Mouse (Mus musculus): ENCODE results near the gene Cdh23. TPM values are rescaled to one million over a fixed set of nuclear protein-coding genes. Genes with fewer than 3 reads are reported as not detected.

Gene Cdh23
- polyA plus RNA-seq, 1 experiment from 2014 or later: 2.7 TPM

DNA sequence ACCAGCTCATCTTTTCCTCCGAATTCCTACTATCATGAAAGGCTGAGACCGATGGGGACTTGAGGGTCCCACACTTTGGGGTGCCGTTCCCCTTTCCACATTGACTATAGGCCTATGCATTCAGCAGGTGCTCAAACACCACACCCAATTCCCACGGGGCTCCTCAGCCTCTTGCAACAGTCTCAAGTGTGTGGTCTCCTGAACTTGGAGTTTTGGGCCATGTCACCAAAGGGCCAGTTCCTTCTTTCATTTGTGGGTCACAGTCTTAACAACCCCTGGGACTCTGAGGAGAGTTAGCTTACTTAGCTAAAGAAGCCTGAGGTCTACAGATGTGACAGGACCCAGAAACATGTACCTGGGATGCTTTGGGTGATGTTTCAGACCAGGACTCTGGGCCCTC, 380.1 kb downstream of the Cdh23 start:
- WGBS: 91% methylated on average over 4 of the region's 4 CpGs
- H3K4me1 ChIP-seq (replicated peaks; ENCODE audit: control insufficient read depth, insufficient read depth, low read length): no peaks in the 10 kb centered on the region
- no peaks in the 10 kb centered on the region for H3K9me3 ChIP-seq (ENCODE audit: control insufficient read depth, low read length)
- no peak overlapping the region for H3K9ac ChIP-seq (replicated peaks; ENCODE audit: low read depth, low read length)
- no peaks in the 10 kb centered on the region for H3K27me3 ChIP-seq (replicated peaks; ENCODE audit: control insufficient read depth, insufficient read depth, low read length)
- ATAC-seq: no peak
- no peaks in the 10 kb centered on the region for H3K36me3 ChIP-seq (ENCODE audit: control insufficient read depth, insufficient read depth)
- H3K4me3 ChIP-seq (replicated peaks; ENCODE audit: low read length): no peak overlapping the region
- H3K27ac ChIP-seq (ENCODE audit: low read length): no peak overlapping the region
- no peak overlapping the region for H3K4me2 ChIP-seq (ENCODE audit: low read length)

DNA sequence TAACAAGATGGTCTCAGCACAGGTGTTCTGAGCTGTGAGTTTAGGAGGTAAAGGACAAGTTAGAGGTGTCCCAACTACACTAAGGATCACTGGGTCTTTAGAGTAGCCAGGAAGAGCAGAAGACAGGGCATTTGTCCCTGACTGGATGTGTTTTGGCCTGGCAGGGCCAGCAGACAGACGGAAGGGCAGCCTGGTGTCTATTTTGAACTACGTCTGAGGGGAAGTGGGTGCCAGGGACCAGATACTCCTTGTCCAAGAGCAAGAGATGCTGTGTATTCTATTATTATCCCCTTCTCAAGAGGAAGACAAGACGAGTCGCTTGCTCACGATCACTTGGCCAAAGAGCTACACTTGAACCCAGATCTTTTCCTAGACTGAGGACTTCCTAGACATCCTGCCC, 382.7 kb downstream of the Cdh23 start:
- no peaks in the 10 kb centered on the region for H3K27me3 ChIP-seq (replicated peaks; ENCODE audit: control insufficient read depth, insufficient read depth, low read length)
- H3K36me3 ChIP-seq (ENCODE audit: control insufficient read depth, insufficient read depth): no peaks in the 10 kb centered on the region
- no peak overlapping the region for H3K4me3 ChIP-seq (replicated peaks; ENCODE audit: low read length)
- no peak overlapping the region for H3K9ac ChIP-seq (replicated peaks; ENCODE audit: low read depth, low read length)
- H3K27ac ChIP-seq (ENCODE audit: low read length): no peak overlapping the region
- H3K4me1 ChIP-seq (replicated peaks; ENCODE audit: control insufficient read depth, insufficient read depth, low read length): no peaks in the 10 kb centered on the region
- H3K4me2 ChIP-seq (ENCODE audit: low read length): no peak overlapping the region
- no peaks in the 10 kb centered on the region for H3K9me3 ChIP-seq (ENCODE audit: control insufficient read depth, low read length)
- WGBS: 92% methylated on average over 5 of the region's 5 CpGs
- no peak for ATAC-seq

DNA sequence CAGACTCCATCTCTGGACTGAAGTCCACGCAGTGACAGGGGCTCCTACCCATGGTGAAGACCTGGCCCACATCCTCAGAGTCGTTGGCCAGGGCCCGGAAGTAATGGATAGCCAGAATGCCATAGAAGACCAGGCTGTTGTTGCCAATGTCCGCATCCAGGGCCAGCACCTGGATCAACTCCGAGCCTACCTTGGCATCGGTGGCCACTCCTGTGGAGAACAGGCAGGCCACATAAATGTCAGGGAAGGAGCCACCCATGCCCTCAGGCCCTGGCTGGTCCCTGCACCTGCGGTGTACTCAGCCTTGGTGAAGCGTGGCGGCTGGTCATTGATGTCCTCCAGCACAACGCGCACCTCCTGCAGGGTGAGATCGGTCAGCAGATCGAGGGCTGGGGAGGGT, 385.7 kb downstream of the Cdh23 start:
- WGBS: 93% methylated on average over 13 of the region's 13 CpGs
- no peak overlapping the region for H3K27ac ChIP-seq (ENCODE audit: low read length)
- H3K9me3 ChIP-seq (ENCODE audit: control insufficient read depth, low read length): no peaks in the 10 kb centered on the region
- no peak overlapping the region for H3K9ac ChIP-seq (replicated peaks; ENCODE audit: low read depth, low read length)
- no peaks in the 10 kb centered on the region for H3K27me3 ChIP-seq (replicated peaks; ENCODE audit: control insufficient read depth, insufficient read depth, low read length)
- ATAC-seq: no peak
- no peaks in the 10 kb centered on the region for H3K4me1 ChIP-seq (replicated peaks; ENCODE audit: control insufficient read depth, insufficient read depth, low read length)
- no peak overlapping the region for H3K4me3 ChIP-seq (replicated peaks; ENCODE audit: low read length)
- H3K4me2 ChIP-seq (ENCODE audit: low read length): no peak overlapping the region
- H3K36me3 ChIP-seq (ENCODE audit: control insufficient read depth, insufficient read depth): no peaks in the 10 kb centered on the region

DNA sequence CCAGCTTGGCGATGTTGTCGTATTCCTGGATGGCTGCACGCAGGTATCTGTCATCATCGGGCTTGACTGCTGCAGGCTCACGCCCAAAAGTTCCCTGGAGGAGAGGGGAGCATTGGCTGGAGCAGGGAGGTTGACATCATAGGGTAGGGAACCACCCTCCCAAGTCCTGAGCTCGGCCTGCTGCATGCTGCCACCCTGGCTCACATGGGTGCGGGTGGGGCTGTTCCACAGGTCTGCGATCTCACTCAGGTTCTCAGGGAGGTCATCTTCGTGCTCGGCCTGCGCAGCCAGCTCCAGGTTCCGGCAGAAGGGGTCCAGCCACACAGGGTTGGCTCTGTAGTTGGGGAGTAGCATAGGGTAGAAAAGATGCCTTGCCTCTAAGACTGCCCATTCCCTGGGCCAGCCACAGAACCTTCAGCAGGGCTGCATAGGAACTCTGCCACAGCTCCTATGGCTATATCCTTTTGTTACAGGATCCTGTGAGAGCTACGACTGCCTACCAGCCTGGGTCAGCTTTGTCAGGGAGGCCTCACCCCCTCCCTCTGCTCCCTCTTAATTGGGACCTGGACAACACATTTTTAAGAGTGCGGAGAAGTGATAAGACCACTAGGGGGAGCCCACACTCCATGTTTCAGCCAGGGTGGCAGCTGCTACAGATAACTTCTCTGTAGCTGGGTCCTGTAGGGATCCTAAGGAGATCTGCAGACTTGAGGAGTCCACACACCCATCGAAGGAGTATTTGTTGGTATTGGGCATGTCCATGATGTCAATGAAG, 391.2 kb downstream of the Cdh23 start:
- Histone ChIP-seq H3K27ac (ENCODE audit: low read length) (no peak overlapping the region), H3K4me3 (replicated peaks; ENCODE audit: low read length) (no peak overlapping the region), H3K27me3 (replicated peaks; ENCODE audit: control insufficient read depth, insufficient read depth, low read length) (no peaks in the 10 kb centered on the region), H3K9ac (replicated peaks; ENCODE audit: low read depth, low read length) (no peak overlapping the region), H3K36me3 (ENCODE audit: control insufficient read depth, insufficient read depth) (peaks cover under 1% of the 10 kb centered on the region; the same call in 1 of the 2 replicates), H3K4me1 (replicated peaks; ENCODE audit: control insufficient read depth, insufficient read depth, low read length) (no peaks in the 10 kb centered on the region), H3K9me3 (ENCODE audit: control insufficient read depth, low read length) (no peaks in the 10 kb centered on the region), H3K4me2 (ENCODE audit: low read length) (no peak overlapping the region)
- 68% methylated on average over 15 of the region's 15 CpGs for WGBS
- ATAC-seq: peak; percentile 88

DNA sequence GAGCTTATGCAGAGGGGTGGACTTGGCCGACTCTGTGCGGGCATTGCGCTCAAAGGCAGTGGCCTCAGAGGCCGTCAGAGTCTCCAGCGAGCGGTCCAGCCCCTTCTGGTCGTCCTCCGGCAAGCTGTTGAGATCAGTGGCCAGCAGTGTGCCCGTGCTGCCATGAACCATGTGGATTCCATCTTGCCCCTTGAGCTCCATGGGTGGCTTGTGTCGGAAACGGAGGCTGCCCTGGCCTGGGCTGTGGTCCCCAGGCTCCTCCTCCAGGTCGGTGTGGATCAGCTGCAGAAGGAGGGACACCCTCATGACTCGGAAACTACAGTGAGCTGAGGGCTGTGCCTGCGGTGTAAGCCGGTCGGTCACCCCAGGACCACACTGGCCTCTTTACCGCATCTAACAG, 392.9 kb downstream of the Cdh23 start:
- no peak overlapping the region for H3K27ac ChIP-seq (ENCODE audit: low read length)
- no peak overlapping the region for H3K9ac ChIP-seq (replicated peaks; ENCODE audit: low read depth, low read length)
- peaks cover 5% of the 10 kb centered on the region for H3K36me3 ChIP-seq (ENCODE audit: control insufficient read depth, insufficient read depth)
- no peak overlapping the region for H3K4me3 ChIP-seq (replicated peaks; ENCODE audit: low read length)
- 90% methylated on average over 17 of the region's 17 CpGs for WGBS
- no peaks in the 10 kb centered on the region for H3K9me3 ChIP-seq (ENCODE audit: control insufficient read depth, low read length)
- ATAC-seq: no peak
- H3K4me2 ChIP-seq (ENCODE audit: low read length): no peak overlapping the region
- no peaks in the 10 kb centered on the region for H3K27me3 ChIP-seq (replicated peaks; ENCODE audit: control insufficient read depth, insufficient read depth, low read length)
- no peaks in the 10 kb centered on the region for H3K4me1 ChIP-seq (replicated peaks; ENCODE audit: control insufficient read depth, insufficient read depth, low read length)

DNA sequence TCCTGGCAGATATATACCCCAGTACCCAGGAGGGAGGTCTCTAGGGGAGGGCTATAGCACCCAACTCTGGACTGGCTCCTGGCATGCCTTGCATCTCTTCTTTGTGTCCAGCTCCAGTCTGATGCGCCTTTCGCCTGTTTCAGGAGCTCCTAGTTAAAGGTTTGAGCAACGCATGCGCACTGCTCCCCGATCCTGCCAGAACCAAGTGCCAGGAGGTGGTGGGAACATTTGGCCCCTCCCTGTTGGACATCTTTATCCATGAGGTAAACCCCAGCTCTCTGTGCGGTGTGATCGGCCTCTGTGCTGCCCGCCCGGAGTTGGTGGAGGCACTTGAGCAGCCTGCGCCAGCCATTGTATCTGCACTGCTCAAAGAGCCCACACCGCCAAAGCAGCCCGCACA, 396.7 kb downstream of the Cdh23 start:
- Histone ChIP-seq H3K4me1 (replicated peaks; ENCODE audit: control insufficient read depth, insufficient read depth, low read length) (no peaks in the 10 kb centered on the region), H3K9ac (replicated peaks; ENCODE audit: low read depth, low read length) (no peak overlapping the region), H3K27me3 (replicated peaks; ENCODE audit: control insufficient read depth, insufficient read depth, low read length) (no peaks in the 10 kb centered on the region), H3K4me3 (replicated peaks; ENCODE audit: low read length) (no peak overlapping the region), H3K4me2 (ENCODE audit: low read length) (no peak overlapping the region), H3K36me3 (ENCODE audit: control insufficient read depth, insufficient read depth) (peaks cover 23% of the 10 kb centered on the region), H3K27ac (ENCODE audit: low read length) (no peak overlapping the region), H3K9me3 (ENCODE audit: control insufficient read depth, low read length) (no peaks in the 10 kb centered on the region)
- 96% methylated on average over 12 of the region's 12 CpGs for WGBS
- no peak for ATAC-seq

DNA sequence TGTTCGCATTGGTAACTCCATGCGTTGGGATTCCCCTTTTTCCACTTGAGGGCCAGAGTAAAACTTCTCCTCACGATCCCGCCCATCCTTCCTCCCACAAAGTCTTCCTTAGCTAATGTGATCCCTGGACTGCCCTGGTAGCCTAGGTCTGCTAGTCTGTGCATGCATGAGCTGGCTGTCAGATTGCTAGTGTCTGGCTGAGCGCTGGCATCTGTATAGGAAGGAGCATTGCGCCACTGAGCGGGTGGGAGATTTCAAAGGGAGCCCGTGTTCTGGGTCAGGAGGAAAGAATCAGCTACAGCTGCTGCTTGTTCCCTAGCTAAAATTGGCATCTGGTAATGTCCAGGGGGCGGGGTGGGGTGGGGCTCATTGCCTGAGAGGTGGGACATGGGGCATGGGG, 400.3 kb downstream of the Cdh23 start:
- no peaks in the 10 kb centered on the region for H3K9me3 ChIP-seq (ENCODE audit: control insufficient read depth, low read length)
- 79% methylated on average over 9 of the region's 9 CpGs for WGBS
- H3K4me1 ChIP-seq (replicated peaks; ENCODE audit: control insufficient read depth, insufficient read depth, low read length): no peaks in the 10 kb centered on the region
- peaks cover 38% of the 10 kb centered on the region for H3K36me3 ChIP-seq (ENCODE audit: control insufficient read depth, insufficient read depth)
- H3K27ac ChIP-seq (ENCODE audit: low read length): no peak overlapping the region
- no peaks in the 10 kb centered on the region for H3K27me3 ChIP-seq (replicated peaks; ENCODE audit: control insufficient read depth, insufficient read depth, low read length)
- no peak for ATAC-seq
- H3K9ac ChIP-seq (replicated peaks; ENCODE audit: low read depth, low read length): no peak overlapping the region
- H3K4me3 ChIP-seq (replicated peaks; ENCODE audit: low read length): no peak overlapping the region
- no peak overlapping the region for H3K4me2 ChIP-seq (ENCODE audit: low read length)

DNA sequence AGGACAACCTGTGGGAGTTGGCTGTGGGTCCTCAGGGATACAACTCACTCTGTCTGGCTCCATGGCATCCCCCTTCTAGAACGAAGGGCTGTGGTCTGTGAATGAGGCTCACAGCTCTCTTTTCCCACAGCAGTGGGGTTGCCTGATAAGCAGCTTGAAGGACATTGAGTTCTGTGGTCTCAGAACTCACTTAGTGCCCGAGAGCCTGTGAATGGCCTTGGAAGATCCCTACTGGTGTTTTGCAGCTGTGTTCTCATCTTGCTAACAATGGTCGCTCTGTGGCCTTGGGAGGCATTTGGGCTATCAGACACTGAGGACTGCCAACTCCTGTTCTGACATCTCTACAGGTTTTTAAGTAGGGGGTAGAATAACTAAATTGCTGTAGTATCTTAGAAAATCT, 400.9 kb downstream of the Cdh23 start:
- no peaks in the 10 kb centered on the region for H3K4me1 ChIP-seq (replicated peaks; ENCODE audit: control insufficient read depth, insufficient read depth, low read length)
- H3K27me3 ChIP-seq (replicated peaks; ENCODE audit: control insufficient read depth, insufficient read depth, low read length): no peaks in the 10 kb centered on the region
- no peak for ATAC-seq
- peaks cover 38% of the 10 kb centered on the region for H3K36me3 ChIP-seq (ENCODE audit: control insufficient read depth, insufficient read depth)
- H3K27ac ChIP-seq (ENCODE audit: low read length): no peak overlapping the region
- H3K9me3 ChIP-seq (ENCODE audit: control insufficient read depth, low read length): no peaks in the 10 kb centered on the region
- H3K4me3 ChIP-seq (replicated peaks; ENCODE audit: low read length): no peak overlapping the region
- 78% methylated on average over 3 of the region's 3 CpGs for WGBS
- H3K4me2 ChIP-seq (ENCODE audit: low read length): no peak overlapping the region
- H3K9ac ChIP-seq (replicated peaks; ENCODE audit: low read depth, low read length): no peak overlapping the region

DNA sequence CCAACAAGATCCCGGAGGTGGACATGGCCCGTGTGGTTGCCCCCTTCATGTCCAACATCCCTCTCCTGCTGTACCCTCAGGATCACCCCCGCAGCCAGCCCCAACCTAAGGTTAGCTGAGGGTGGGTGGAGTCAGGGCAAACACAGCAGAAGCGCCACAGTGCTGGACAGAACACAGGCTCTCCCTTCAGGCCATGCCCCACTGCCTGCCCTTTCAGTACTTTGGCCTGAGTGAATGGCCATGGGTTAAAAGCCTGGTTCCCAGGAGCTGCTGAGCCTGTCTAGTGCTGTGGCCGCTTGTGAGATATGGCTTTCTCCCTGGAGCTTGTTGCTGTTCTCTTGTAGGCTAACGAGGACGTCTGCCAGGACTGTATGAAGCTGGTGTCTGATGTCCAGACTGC, 401.7 kb downstream of the Cdh23 start:
- Histone ChIP-seq H3K4me3 (replicated peaks; ENCODE audit: low read length) (no peak overlapping the region), H3K4me2 (ENCODE audit: low read length) (no peak overlapping the region), H3K4me1 (replicated peaks; ENCODE audit: control insufficient read depth, insufficient read depth, low read length) (no peaks in the 10 kb centered on the region), H3K27me3 (replicated peaks; ENCODE audit: control insufficient read depth, insufficient read depth, low read length) (no peaks in the 10 kb centered on the region), H3K9ac (replicated peaks; ENCODE audit: low read depth, low read length) (no peak overlapping the region), H3K36me3 (ENCODE audit: control insufficient read depth, insufficient read depth) (peaks cover 34% of the 10 kb centered on the region), H3K27ac (ENCODE audit: low read length) (no peak overlapping the region), H3K9me3 (ENCODE audit: control insufficient read depth, low read length) (no peaks in the 10 kb centered on the region)
- ATAC-seq: no peak
- WGBS: 82% methylated on average over 7 of the region's 7 CpGs

DNA sequence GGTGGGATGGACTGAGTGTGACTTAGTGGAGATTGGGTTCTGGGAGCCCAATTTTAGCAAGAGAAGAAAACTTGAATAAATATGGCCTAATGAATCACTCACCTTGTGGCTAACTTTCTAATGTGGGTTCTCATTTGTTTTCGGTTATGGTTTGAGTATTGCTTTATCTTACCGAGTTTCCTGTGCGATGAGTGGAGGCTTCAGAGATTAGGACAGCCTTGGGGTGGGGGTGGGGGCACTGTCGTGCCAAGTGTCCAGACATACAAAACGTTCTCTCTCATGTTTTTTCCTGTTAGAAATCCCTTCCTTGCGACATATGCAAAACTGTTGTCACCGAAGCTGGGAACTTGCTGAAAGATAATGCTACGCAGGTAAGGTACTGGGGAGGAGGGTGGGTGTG, 404.1 kb downstream of the Cdh23 start:
- 91% methylated on average over 8 of the region's 8 CpGs for WGBS
- H3K36me3 ChIP-seq (ENCODE audit: control insufficient read depth, insufficient read depth): peaks cover 31% of the 10 kb centered on the region

More for the DNA sequence above, 404.1 kb downstream of the Cdh23 start:
- Histone ChIP-seq H3K9ac (replicated peaks; ENCODE audit: low read depth, low read length) (no peak overlapping the region), H3K9me3 (ENCODE audit: control insufficient read depth, low read length) (no peaks in the 10 kb centered on the region), H3K4me2 (ENCODE audit: low read length) (no peak overlapping the region), H3K4me3 (replicated peaks; ENCODE audit: low read length) (no peak overlapping the region), H3K27ac (ENCODE audit: low read length) (no peak overlapping the region), H3K27me3 (replicated peaks; ENCODE audit: control insufficient read depth, insufficient read depth, low read length) (no peaks in the 10 kb centered on the region), H3K4me1 (replicated peaks; ENCODE audit: control insufficient read depth, insufficient read depth, low read length) (peaks cover 4% of the 10 kb centered on the region; the same call in 1 of the 2 replicates)
- no peak for ATAC-seq
